Mouse (Mus musculus) subcutaneous adipose tissue, adult 2 months (tissue): ENCODE measurements around the gene Olfr266. TPM values are rescaled to one million over a fixed set of nuclear protein-coding genes. Genes with fewer than 3 reads are reported as not detected.

Source experiments
- polyA plus RNA-seq: library from polyadenylated mRNA; depleted of rRNA; stranded (reverse); fragments of >200 nt; gene quantifications from 2 replicates; pipeline ENCODE4 v1.2.3, GENCODE M21; 2012; ENCODE audit warnings: low replicate concordance; rRNA removed

Olfr266 gene
- polyA plus RNA-seq: not detected in 2 replicates

DNA sequence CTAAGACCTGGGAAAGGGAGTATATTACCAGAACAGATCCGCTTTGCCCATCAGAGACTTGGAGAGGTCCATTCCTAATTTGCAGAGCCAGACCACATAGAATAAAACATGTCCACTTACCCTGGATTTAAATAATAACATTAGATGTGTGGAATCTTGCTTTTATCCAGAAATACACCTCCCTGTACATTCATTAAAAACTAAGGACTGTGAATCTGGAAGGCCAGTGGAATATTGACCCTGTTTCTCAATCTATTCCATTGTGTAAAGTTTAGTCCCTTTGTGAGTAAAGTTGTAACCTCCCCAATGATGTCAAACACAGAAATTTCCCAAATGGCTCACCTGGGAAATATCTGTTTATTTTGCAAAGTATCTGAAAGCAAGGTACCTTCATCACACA lies at the start of gene Olfr266:
Olfr266 (minus strand) TSS at position 101 of the 400 bp plus-strand sequence.

DNA sequence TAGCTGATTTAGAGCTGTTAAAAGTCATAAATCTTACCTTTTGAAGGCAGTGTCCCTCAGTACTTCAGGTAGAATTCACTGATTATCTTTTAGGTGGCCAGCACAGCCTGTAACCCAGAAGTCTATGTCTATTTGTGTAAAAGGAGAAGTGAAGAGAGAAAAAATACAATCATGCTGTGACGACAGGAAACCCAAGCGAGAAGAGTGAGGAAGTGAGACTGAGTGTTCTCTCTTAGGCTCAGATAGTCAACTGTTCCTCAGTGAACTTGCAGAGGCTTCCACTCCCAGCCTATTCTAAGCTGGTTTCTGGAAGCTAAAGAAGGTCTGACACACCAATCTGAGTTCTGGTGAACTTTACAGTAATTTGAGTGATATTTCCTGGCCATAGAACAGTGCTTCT lies 36.2 kb downstream of the Olfr266 start, which contains the start of gene Cd53:
Cd53 (minus strand) TSS at position 220 of the 400 bp plus-strand sequence.

Other genes starting within 250 kb of the Olfr266 start
- 2.1 and 3.2 TPM in 2 replicates for gene Lrif1, start 141.3 kb downstream of the Olfr266 start, polyA plus RNA-seq
- gene Cd53, start 36.1 kb downstream of the Olfr266 start, polyA plus RNA-seq: 13.1 and 17.1 TPM in 2 replicates
- 0.59 and 1.6 TPM in 2 replicates for gene Kcna3, start 209.9 kb upstream of the Olfr266 start, polyA plus RNA-seq